Mouse (Mus musculus) C2C12 (cell line): ENCODE results near the gene Gm5678.

ENCODE experiments used
- CEBPB ChIP-seq: IDR thresholded peaks from one replicate; pipeline ENCODE4 v1.6.1; 2011; ENCODE audit warnings: low read depth, mild to moderate bottlenecking, control low read depth, moderate library complexity
- CTCF ChIP-seq: IDR thresholded peaks from one replicate; pipeline ENCODE4 v1.5.1; 2011; ENCODE audit not compliant: control insufficient read depth, insufficient read depth, insufficient read length
- FOSL1 ChIP-seq: IDR thresholded peaks from one replicate; pipeline ENCODE4 v1.8.0; 2011; ENCODE audit warnings: mild to moderate bottlenecking, low read length; ENCODE audit not compliant: poor library complexity, insufficient read depth, severe bottlenecking
- MYOD1 ChIP-seq: IDR thresholded peaks from one replicate; pipeline ENCODE4 v1.6.1; 2011; ENCODE audit warnings: low read depth; ENCODE audit not compliant: control insufficient read depth, insufficient read length
- USF1 ChIP-seq: IDR thresholded peaks from one replicate; pipeline ENCODE4 v1.6.1; 2011; ENCODE audit warnings: low read depth, mild to moderate bottlenecking, control low read depth, moderate library complexity

GRCm38 (mm10) chr16:93624671-93625070, 3.2 kb upstream of the Gm5678 start:
- no peak for TF ChIP-seq CTCF
- no peak for TF ChIP-seq MYOD1
- TF ChIP-seq FOSL1 = no peak
- TF ChIP-seq CEBPB = no peak
- TF ChIP-seq USF1 = no peak
